Mouse (Mus musculus) lung, embryonic 14.5 days (tissue): ENCODE results near the gene Ptpn21. TPM values are rescaled to one million over a fixed set of nuclear protein-coding genes. Genes with fewer than 3 reads are reported as not detected.

Source experiments
- ATAC-seq: fragments of 200-750 bp; cut with Nextera tagmentation; 2 replicates; pipeline ENCODE4 v1.8.0; 2017; ENCODE audit warnings: mild to moderate bottlenecking, moderate TSS enrichment, moderate library complexity; ENCODE audit not compliant: insufficient read depth
- DNase-seq: peaks from one replicate; pipeline ENCODE4 v3.0.0-alpha.2; 2015
- H3K27ac ChIP-seq: fragments of 300-500 bp; sonication (generic); 2 replicates; pipeline ENCODE4 v1.5.1; 2014; ENCODE audit warnings: low read depth, mild to moderate bottlenecking, moderate library complexity
- H3K27me3 ChIP-seq: fragments of 300-500 bp; sonication (generic); 2 replicates; pipeline ENCODE4 v1.6.1; 2014; ENCODE audit warnings: low read length, control low read depth; ENCODE audit not compliant: insufficient read depth
- H3K36me3 ChIP-seq: fragments of 300-500 bp; sonication (generic); 2 replicates; pipeline ENCODE4 v1.6.1; 2014; ENCODE audit warnings: control low read depth; ENCODE audit not compliant: insufficient read depth
- H3K4me1 ChIP-seq: fragments of 300-500 bp; sonication (generic); 2 replicates; pipeline ENCODE4 v1.6.1; 2014; ENCODE audit warnings: antibody characterized with exemption, control low read depth; ENCODE audit not compliant: insufficient read depth
- H3K4me2 ChIP-seq: fragments of 300-500 bp; sonication (generic); 2 replicates; pipeline ENCODE4 v1.6.1; 2014; ENCODE audit warnings: mild to moderate bottlenecking
- H3K4me3 ChIP-seq: fragments of 300-500 bp; sonication (generic); 2 replicates; pipeline ENCODE4 v1.5.1; 2014; ENCODE audit warnings: low read depth, low read length
- H3K9ac ChIP-seq: fragments of 300-500 bp; sonication (generic); 2 replicates; pipeline ENCODE4 v1.6.1; 2014
- H3K9me3 ChIP-seq: fragments of 300-500 bp; sonication (generic); 2 replicates; pipeline ENCODE4 v1.6.1; 2016; ENCODE audit warnings: low read depth, low read length, control low read depth
- CTCF ChIP-seq: IDR thresholded peaks from 2 replicates; pipeline ENCODE4 v1.5.1; 2016; ENCODE audit warnings: antibody characterized with exemption, low read depth
- WGBS: fragments of 180-500 bp; shearing (Covaris S2); extraction: QIAGEN DNeasy Blood & Tissue Kit; methylation state at CpG from one replicate; pipeline ENCODE4 v1.1.7; 2014; 5-methylcytosine and 5-hydroxymethylcytosine counted together
- polyA plus RNA-seq: library from polyadenylated mRNA; unstranded; fragments of >200 nt; fragmentation: Nextera tagmentation; extraction: Ambion mirVana; gene quantifications from 2 replicates; pipeline ENCODE4 v1.2.1, GENCODE M21; 2014

Gene Ptpn21
- polyA plus RNA-seq, 1 experiment from 2014 or later = 13.4 TPM

DNA sequence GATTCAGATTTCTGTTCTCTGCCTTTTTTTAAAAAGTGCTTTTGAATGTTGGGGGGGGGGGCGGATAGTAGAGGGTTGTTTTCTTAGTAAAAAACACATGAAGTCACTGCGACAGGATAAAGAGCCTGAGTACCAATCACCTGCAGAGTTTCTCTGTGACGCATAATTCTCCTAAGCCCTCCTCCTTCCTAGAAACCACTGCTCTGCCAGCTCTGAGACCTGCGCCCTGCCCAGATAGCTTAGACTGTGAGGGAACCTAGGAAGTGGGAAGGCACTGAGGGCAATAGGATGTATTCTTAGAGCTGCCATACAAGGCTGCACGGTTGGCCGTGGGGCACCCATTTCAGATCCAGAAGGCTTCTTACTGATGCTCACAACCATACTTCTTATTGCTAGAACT is 24.4 kb downstream of the Ptpn21 start:
- DNase-seq = peak; percentile 12
- peaks cover 7% of the 10 kb centered on the region; the same call in 1 of the 2 replicates for H3K4me1 ChIP-seq
- no peaks in the 10 kb centered on the region for H3K9me3 ChIP-seq
- no peak overlapping the region for H3K9ac ChIP-seq
- H3K27me3 ChIP-seq = no peaks in the 10 kb centered on the region
- no peak overlapping the region for H3K4me3 ChIP-seq
- H3K27ac ChIP-seq = peak overlapping the region; percentile 3; the same call in 1 of the 2 replicates
- TF ChIP-seq CTCF = no peak
- WGBS = 55% methylated on average over 6 of the region's 6 CpGs
- H3K4me2 ChIP-seq = peak overlapping the region; percentile 6
- peaks cover 9% of the 10 kb centered on the region; the same call in 1 of the 2 replicates for H3K36me3 ChIP-seq
- no peak for ATAC-seq

DNA sequence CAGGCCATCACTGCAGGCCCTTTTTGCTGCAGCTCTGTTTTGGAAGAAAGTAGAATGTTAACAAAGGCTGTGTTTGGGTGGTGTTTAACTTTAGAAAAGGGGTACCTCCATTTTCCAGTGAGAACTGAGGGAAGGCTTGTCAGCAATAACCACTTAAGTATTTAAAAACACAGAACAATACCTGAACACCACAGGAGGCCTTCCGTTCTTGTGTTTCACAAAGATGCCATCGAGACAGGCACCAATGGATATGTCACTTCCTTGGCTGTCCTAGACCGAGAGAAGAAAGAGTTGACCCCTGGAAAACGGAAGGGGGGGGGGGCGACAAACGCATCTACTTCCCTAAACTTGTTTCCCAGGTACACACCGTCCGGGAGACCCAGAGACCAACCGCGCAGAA is 33.2 kb downstream of the Ptpn21 start:
- H3K4me2 ChIP-seq = no peak overlapping the region
- no peak for TF ChIP-seq CTCF
- no peak for DNase-seq
- H3K9me3 ChIP-seq = no peaks in the 10 kb centered on the region
- H3K27ac ChIP-seq = no peak overlapping the region
- peaks cover 50% of the 10 kb centered on the region for H3K36me3 ChIP-seq
- H3K9ac ChIP-seq = no peak overlapping the region
- 86% methylated on average over 10 of the region's 10 CpGs for WGBS
- H3K4me1 ChIP-seq = no peaks in the 10 kb centered on the region
- H3K4me3 ChIP-seq = no peak overlapping the region
- H3K27me3 ChIP-seq = no peaks in the 10 kb centered on the region
- ATAC-seq = no peak

DNA sequence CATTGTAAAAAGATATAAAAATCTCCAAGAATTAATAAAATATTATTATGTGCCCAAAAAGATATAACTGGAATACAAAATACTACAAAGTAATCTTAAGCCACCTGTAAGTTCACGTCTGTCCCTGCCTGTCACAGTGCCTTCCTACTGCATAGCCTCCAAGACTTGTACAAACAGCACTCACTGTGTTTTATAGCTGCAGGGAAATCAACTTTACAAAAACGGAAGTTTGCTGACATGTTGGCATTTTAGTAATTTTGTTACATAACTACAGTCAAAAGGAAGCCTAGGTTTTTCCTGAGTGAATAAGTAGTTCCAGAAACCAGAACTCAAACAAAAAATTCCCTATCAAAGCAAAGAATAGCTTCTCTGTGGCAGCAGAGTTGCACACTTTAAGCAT is 33.7 kb downstream of the Ptpn21 start:
- 80% methylated on average over 2 of the region's 2 CpGs for WGBS
- H3K27me3 ChIP-seq = no peaks in the 10 kb centered on the region
- peaks cover 48% of the 10 kb centered on the region for H3K36me3 ChIP-seq
- H3K4me3 ChIP-seq = no peak overlapping the region
- no peak for ATAC-seq
- no peak for TF ChIP-seq CTCF
- H3K9ac ChIP-seq = no peak overlapping the region
- H3K4me1 ChIP-seq = no peaks in the 10 kb centered on the region
- no peak overlapping the region for H3K4me2 ChIP-seq
- DNase-seq = no peak
- H3K9me3 ChIP-seq = no peaks in the 10 kb centered on the region
- H3K27ac ChIP-seq = no peak overlapping the region

DNA sequence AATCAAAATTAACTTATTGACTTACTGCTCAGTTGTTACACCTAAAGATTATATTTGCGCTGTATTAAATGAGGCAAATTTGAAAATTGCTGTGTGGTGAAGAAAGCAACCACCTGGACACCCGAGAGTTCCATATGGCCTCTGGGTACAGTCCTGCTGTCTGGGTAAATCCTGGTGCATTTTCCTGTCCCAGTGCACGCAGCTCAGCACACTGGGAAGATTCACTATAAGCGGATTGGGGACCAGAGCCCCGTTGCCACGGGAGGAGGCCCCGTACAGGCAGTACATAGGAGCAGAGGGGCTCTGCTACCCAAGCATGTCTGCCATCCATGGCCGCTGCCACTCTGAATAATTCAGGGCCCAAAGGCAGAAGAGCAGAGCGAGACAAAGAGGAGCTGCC is 35.6 kb downstream of the Ptpn21 start:
- H3K36me3 ChIP-seq = peaks cover 48% of the 10 kb centered on the region
- DNase-seq (no peak), ATAC-seq (no peak)
- no peaks in the 10 kb centered on the region for H3K9me3 ChIP-seq
- no peak for TF ChIP-seq CTCF
- H3K9ac ChIP-seq = no peak overlapping the region
- no peak overlapping the region for H3K27ac ChIP-seq
- no peaks in the 10 kb centered on the region for H3K27me3 ChIP-seq
- no peaks in the 10 kb centered on the region for H3K4me1 ChIP-seq
- H3K4me3 ChIP-seq = no peak overlapping the region
- H3K4me2 ChIP-seq = no peak overlapping the region
- WGBS = 85% methylated on average over 9 of the region's 9 CpGs

DNA sequence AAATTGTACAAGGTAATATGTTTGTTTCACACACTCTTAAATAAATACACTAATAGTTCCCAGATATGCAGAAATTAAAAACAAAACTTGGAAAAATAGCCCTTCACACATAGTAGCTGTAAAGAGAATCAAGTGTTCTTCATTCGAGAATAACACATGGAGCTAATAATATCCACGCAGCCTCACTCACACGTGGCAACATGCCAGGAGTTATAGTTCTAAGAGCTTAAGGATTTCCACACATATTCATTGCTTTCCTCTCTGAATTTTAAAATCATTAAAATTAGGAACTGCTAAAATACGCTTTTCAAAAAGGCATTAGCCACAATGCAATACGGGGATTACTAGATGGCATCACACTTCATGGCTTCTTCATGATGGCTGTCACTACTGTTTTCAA is 40.0 kb downstream of the Ptpn21 start:
- Histone ChIP-seq H3K4me1 (no peaks in the 10 kb centered on the region), H3K9me3 (no peaks in the 10 kb centered on the region), H3K4me3 (no peak overlapping the region), H3K27ac (no peak overlapping the region), H3K9ac (no peak overlapping the region), H3K36me3 (peaks cover 51% of the 10 kb centered on the region), H3K27me3 (no peaks in the 10 kb centered on the region), H3K4me2 (no peak overlapping the region)
- TF ChIP-seq CTCF = no peak
- DNase-seq (no peak), ATAC-seq (no peak)
- WGBS = 77% methylated on average over 5 of the region's 5 CpGs

DNA sequence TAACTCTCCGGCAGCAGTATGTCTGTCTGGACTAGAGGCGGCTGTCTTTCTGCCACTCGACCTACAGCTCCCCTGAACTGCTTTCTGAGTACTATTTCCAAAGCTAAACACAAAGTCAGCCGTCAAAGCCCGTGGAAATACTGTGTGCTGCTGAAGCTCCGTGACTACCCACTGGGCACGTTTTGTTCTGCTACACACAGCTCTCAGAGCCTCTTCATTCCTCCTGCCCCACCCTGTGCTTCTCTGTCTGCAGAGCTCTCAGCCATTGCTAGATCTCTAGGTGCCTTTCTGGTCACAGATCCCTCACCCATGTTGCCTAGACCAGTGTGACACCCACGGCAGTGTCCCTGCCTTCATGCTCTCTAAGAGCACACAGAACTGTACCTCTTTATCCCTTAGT is 47.0 kb downstream of the Ptpn21 start:
- Histone ChIP-seq H3K4me3 (no peak overlapping the region), H3K36me3 (peaks cover 73% of the 10 kb centered on the region), H3K27me3 (no peaks in the 10 kb centered on the region), H3K27ac (no peak overlapping the region), H3K4me1 (no peaks in the 10 kb centered on the region), H3K9me3 (no peaks in the 10 kb centered on the region), H3K4me2 (no peak overlapping the region), H3K9ac (no peak overlapping the region)
- no peak for TF ChIP-seq CTCF
- 83% methylated on average over 8 of the region's 8 CpGs for WGBS
- DNase-seq (no peak), ATAC-seq (no peak)

DNA sequence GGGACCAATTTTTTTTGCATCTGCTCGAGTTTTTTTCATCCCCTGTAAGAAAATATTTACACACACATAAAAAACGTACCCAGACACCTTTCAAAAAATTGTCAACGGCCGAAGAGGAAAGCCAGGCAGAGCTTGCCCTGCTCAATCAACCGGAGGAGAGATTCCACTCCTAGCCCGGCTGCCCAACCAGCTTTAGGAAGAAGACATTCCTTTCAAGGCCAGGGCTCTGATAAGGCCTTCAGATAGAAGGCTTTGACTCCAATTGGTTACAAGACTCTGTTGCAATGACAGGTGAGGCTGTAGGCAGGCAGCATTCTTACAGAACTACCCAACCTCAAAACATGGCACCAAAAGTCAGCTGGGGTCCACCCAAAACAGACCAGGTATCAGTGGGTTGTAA is 53.6 kb downstream of the Ptpn21 start:
- Histone ChIP-seq H3K9ac (no peak overlapping the region), H3K4me2 (no peak overlapping the region), H3K27me3 (no peaks in the 10 kb centered on the region), H3K27ac (0 out of 2 replicates have a peak overlapping the region, but pooled peaks have one; percentile 4), H3K4me3 (no peak overlapping the region), H3K4me1 (no peaks in the 10 kb centered on the region), H3K9me3 (no peaks in the 10 kb centered on the region), H3K36me3 (peaks cover 58% of the 10 kb centered on the region)
- 26% methylated on average over 6 of the region's 6 CpGs for WGBS
- no peak for ATAC-seq
- no peak for DNase-seq
- TF ChIP-seq CTCF = no peak

DNA sequence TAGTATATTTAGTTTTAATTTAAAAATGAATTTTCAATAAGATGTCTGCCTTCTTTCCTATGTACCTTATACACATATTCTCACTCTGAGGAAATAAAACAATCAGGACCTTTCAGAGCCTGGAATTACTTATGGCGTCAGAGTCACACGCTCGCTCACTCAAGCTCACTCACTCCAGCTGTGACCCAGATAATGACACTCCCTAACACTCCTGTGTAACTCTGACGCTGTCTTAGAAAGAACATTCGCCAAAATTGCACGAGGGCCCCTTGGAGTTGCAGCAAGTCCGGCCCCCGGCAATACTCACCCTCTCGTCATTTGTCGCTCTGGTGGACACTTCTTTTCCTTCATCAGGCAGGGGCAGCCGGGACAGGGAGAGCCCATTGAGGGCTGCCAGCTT is 54.0 kb downstream of the Ptpn21 start:
- H3K27ac ChIP-seq = 0 out of 2 replicates have a peak overlapping the region, but pooled peaks have one; percentile 4
- no peak for DNase-seq
- H3K9ac ChIP-seq = no peak overlapping the region
- H3K27me3 ChIP-seq = no peaks in the 10 kb centered on the region
- TF ChIP-seq CTCF = no peak
- no peaks in the 10 kb centered on the region for H3K4me1 ChIP-seq
- H3K4me2 ChIP-seq = no peak overlapping the region
- no peak overlapping the region for H3K4me3 ChIP-seq
- peaks cover 58% of the 10 kb centered on the region for H3K36me3 ChIP-seq
- 48% methylated on average over 11 of the region's 11 CpGs for WGBS
- no peaks in the 10 kb centered on the region for H3K9me3 ChIP-seq
- ATAC-seq = no peak
